Mouse (Mus musculus): ENCODE measurements at regions not wholly inside any gene's neighbourhood (a gene's known extent, or its start where the extent isn't known, plus 50 kb on each side); places are given as distances from the start of the nearest gene placed in this dataset.

DNA sequence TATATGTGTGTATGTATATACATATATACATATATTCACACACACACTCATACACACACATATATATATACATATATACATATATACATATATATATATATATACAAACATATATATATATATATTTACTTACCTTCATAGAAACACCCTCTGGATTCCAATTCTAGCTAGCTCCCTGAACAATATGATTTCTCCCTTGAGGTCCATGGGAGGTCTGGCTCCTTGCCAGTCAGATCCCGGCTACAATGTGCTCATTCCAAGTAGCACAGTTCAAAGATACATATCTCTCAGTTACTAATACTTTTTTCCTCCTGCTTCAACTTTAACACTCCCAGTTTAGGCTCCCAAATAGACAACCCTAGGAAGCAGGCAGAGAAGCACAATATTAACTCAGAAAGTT, 624.8 kb upstream of the Gm19410 start:
- DNase-seq (ENCODE audit: low spot score), result no peak
- Histone ChIP-seq H3K27ac (ENCODE audit: low read depth, low read length) (no peak overlapping the region), H3K36me3 (ENCODE audit: control insufficient read depth, insufficient read depth, low read length) (no peaks in the 10 kb centered on the region), H3K27me3 (replicated peaks; ENCODE audit: control insufficient read depth, insufficient read depth, low read length) (no peaks in the 10 kb centered on the region), H3K4me2 (ENCODE audit: low read length) (no peak overlapping the region), H3K9me3 (replicated peaks; ENCODE audit: control insufficient read depth, low read length) (no peaks in the 10 kb centered on the region), H3K4me3 (ENCODE audit: low read depth, low read length) (no peak overlapping the region), H3K9ac (ENCODE audit: low read length) (no peak overlapping the region), H3K4me1 (ENCODE audit: control insufficient read depth, insufficient read depth, low read length) (no peaks in the 10 kb centered on the region)
- WGBS, result 81% methylated on average over 1 of the region's 1 CpGs
- no peak for ATAC-seq

DNA sequence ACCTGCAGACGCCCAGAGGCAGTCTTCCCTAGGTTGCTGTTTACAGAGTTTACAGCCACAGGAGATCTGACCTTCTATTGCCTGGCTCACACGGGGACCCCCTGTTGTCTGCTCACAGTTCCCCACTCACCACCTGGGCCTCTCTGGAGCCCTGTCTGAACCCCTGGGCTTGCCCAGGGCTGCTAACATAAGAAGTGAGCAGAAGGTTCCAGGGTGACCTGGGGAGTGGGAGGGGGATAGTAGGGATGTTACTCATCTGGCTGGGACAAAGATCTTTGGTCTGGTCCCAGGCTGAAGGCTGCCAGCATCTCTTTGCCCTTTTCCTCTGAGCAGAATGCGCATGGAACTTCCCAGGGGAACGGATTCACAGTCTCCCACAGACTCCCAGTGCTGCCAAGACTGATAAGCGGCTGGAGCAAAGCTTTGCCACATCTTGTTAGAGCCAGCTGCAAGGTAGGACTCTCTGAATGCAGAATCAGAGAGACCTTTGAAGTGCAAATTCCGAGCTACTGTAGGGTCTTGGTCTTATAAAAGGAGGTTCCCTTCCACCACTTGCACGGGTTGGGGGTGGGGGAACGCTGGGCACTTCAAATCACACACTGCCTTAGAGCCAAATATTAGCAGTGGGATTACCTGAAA, 622.5 kb upstream of the Gm19410 start:
- no peak overlapping the region for H3K4me2 ChIP-seq (ENCODE audit: low read length)
- H3K9me3 ChIP-seq (replicated peaks; ENCODE audit: control insufficient read depth, low read length), result no peaks in the 10 kb centered on the region
- no peaks in the 10 kb centered on the region for H3K4me1 ChIP-seq (ENCODE audit: control insufficient read depth, insufficient read depth, low read length)
- ATAC-seq (no peak), DNase-seq (ENCODE audit: low spot score) (no peak)
- H3K27ac ChIP-seq (ENCODE audit: low read depth, low read length), result no peak overlapping the region
- H3K27me3 ChIP-seq (replicated peaks; ENCODE audit: control insufficient read depth, insufficient read depth, low read length), result no peaks in the 10 kb centered on the region
- 26% methylated on average over 8 of the region's 8 CpGs for WGBS
- H3K9ac ChIP-seq (ENCODE audit: low read length), result no peak overlapping the region
- H3K36me3 ChIP-seq (ENCODE audit: control insufficient read depth, insufficient read depth, low read length), result no peaks in the 10 kb centered on the region
- H3K4me3 ChIP-seq (ENCODE audit: low read depth, low read length), result no peak overlapping the region

DNA sequence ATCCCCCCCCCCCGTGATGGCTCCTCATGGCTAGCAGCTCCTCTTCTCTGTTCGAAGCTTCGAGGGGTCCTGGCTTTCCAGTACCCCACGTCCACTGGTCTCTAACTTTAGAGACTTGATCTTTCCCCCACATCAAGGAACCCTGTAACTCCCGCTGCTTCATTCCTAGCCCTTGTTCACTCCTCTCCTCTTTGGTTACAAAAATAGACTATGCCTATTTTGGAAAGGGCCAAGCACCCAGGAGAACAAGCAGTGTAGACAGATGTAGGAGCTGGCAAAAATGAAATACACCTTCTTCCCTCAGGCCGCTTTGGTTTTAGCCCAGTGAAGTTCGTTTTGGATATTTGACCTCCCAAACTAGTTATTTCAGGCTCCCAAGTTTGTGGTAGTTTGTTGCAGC, 621.9 kb upstream of the Gm19410 start:
- DNase-seq (ENCODE audit: low spot score) (no peak), ATAC-seq (no peak)
- no peak overlapping the region for H3K9ac ChIP-seq (ENCODE audit: low read length)
- H3K27ac ChIP-seq (ENCODE audit: low read depth, low read length), result no peak overlapping the region
- H3K4me2 ChIP-seq (ENCODE audit: low read length), result no peak overlapping the region
- H3K27me3 ChIP-seq (replicated peaks; ENCODE audit: control insufficient read depth, insufficient read depth, low read length), result no peaks in the 10 kb centered on the region
- WGBS, result 72% methylated on average over 7 of the region's 7 CpGs
- no peaks in the 10 kb centered on the region for H3K36me3 ChIP-seq (ENCODE audit: control insufficient read depth, insufficient read depth, low read length)
- no peaks in the 10 kb centered on the region for H3K9me3 ChIP-seq (replicated peaks; ENCODE audit: control insufficient read depth, low read length)
- no peaks in the 10 kb centered on the region for H3K4me1 ChIP-seq (ENCODE audit: control insufficient read depth, insufficient read depth, low read length)
- H3K4me3 ChIP-seq (ENCODE audit: low read depth, low read length), result no peak overlapping the region

DNA sequence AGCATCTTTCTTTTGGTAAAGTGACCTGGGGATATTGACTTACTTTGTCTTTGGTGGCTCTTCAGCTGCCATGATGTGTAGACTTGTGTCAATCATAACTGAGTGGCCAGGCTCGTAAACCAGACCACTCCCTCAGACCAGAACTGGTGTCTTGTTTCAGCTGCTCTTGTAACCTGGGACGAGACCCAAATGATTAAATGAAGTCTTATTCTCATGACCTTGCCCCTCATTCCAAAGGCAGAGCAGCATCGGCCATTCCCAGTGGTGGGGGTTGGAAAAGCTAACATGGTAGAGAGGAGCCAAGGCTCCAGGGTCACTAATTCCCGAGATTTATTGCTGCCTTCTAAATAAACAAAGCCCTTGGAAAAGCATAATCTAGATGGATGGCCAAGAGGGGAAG, 621.2 kb upstream of the Gm19410 start:
- Histone ChIP-seq H3K4me1 (ENCODE audit: control insufficient read depth, insufficient read depth, low read length) (no peaks in the 10 kb centered on the region), H3K4me3 (ENCODE audit: low read depth, low read length) (no peak overlapping the region), H3K27me3 (replicated peaks; ENCODE audit: control insufficient read depth, insufficient read depth, low read length) (no peaks in the 10 kb centered on the region), H3K4me2 (ENCODE audit: low read length) (no peak overlapping the region), H3K27ac (ENCODE audit: low read depth, low read length) (no peak overlapping the region), H3K9ac (ENCODE audit: low read length) (no peak overlapping the region), H3K9me3 (replicated peaks; ENCODE audit: control insufficient read depth, low read length) (no peaks in the 10 kb centered on the region), H3K36me3 (ENCODE audit: control insufficient read depth, insufficient read depth, low read length) (no peaks in the 10 kb centered on the region)
- DNase-seq (ENCODE audit: low spot score), result no peak
- ATAC-seq, result no peak
- 77% methylated on average over 4 of the region's 4 CpGs for WGBS

DNA sequence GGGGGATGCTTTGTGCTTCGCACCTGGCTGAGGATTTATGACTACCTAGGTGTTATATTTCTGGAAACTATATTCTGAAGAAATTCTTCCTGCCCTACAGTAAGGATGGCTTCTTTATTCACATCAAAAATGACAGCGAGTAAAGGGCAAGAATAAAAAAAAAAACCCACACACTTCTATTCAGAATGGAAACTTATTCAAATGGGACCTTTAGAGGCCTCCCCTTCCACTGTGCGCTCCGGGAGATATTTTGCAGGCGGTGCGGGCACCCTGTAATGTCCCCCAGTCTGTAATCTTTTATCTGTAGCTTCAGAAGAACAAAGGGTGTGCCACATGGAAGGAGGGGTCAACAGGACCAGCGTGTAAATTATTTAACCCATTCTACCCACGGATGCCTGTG, 618.1 kb upstream of the Gm19410 start:
- DNase-seq (ENCODE audit: low spot score), result no peak
- Histone ChIP-seq H3K27me3 (replicated peaks; ENCODE audit: control insufficient read depth, insufficient read depth, low read length) (no peaks in the 10 kb centered on the region), H3K9me3 (replicated peaks; ENCODE audit: control insufficient read depth, low read length) (no peaks in the 10 kb centered on the region), H3K27ac (ENCODE audit: low read depth, low read length) (no peak overlapping the region), H3K9ac (ENCODE audit: low read length) (no peak overlapping the region), H3K4me3 (ENCODE audit: low read depth, low read length) (no peak overlapping the region), H3K36me3 (ENCODE audit: control insufficient read depth, insufficient read depth, low read length) (no peaks in the 10 kb centered on the region), H3K4me2 (ENCODE audit: low read length) (no peak overlapping the region), H3K4me1 (ENCODE audit: control insufficient read depth, insufficient read depth, low read length) (no peaks in the 10 kb centered on the region)
- WGBS, result 77% methylated on average over 8 of the region's 8 CpGs
- no peak for ATAC-seq

DNA sequence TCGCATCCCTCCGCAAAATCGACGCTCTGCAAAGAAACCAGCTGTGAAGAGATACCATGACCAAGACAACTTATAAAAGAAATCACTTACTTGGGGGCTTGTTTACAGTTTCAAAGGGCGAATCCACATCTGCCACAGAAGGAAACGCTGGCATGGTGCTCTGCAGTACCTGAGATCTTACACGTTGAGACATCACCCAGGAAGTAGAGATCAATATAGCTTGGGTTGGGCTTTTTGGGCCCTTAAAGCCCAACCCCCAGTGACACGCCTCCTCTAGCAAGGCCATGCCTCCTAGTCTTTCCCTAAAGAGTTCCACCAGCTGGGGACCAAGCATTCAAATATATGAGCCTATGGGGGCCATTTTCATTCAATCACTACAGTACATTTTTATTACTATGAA, 617.6 kb upstream of the Gm19410 start:
- no peak for ATAC-seq
- DNase-seq (ENCODE audit: low spot score), result no peak
- no peak overlapping the region for H3K9ac ChIP-seq (ENCODE audit: low read length)
- no peaks in the 10 kb centered on the region for H3K27me3 ChIP-seq (replicated peaks; ENCODE audit: control insufficient read depth, insufficient read depth, low read length)
- no peak overlapping the region for H3K27ac ChIP-seq (ENCODE audit: low read depth, low read length)
- H3K4me2 ChIP-seq (ENCODE audit: low read length), result no peak overlapping the region
- 93% methylated on average over 8 of the region's 8 CpGs for WGBS
- no peaks in the 10 kb centered on the region for H3K9me3 ChIP-seq (replicated peaks; ENCODE audit: control insufficient read depth, low read length)
- H3K4me3 ChIP-seq (ENCODE audit: low read depth, low read length), result no peak overlapping the region
- H3K36me3 ChIP-seq (ENCODE audit: control insufficient read depth, insufficient read depth, low read length), result no peaks in the 10 kb centered on the region
- no peaks in the 10 kb centered on the region for H3K4me1 ChIP-seq (ENCODE audit: control insufficient read depth, insufficient read depth, low read length)

DNA sequence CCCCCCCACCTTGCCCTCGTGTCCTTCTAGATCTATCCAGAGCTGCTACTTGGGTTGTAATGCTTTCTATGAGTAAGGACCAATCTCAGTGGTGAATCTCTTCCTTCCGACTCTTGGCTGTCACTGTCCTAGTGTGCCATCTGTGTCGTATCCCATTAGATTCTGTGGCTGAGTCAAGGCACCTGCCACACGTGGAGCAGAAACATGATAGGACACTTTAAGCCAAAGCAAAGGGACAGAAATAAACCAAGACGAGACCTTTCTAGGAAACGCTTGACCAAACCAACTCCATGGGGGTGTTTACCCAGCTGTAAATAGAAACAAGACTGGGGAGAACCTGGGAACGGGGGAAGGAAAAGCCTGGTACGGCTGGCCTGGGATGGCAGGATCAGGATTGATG, 613.0 kb upstream of the Gm19410 start:
- no peak overlapping the region for H3K4me2 ChIP-seq (ENCODE audit: low read length)
- no peaks in the 10 kb centered on the region for H3K36me3 ChIP-seq (ENCODE audit: control insufficient read depth, insufficient read depth, low read length)
- no peak overlapping the region for H3K27ac ChIP-seq (ENCODE audit: low read depth, low read length)
- no peaks in the 10 kb centered on the region for H3K27me3 ChIP-seq (replicated peaks; ENCODE audit: control insufficient read depth, insufficient read depth, low read length)
- WGBS, result 79% methylated on average over 8 of the region's 8 CpGs
- H3K4me3 ChIP-seq (ENCODE audit: low read depth, low read length), result no peak overlapping the region
- DNase-seq (ENCODE audit: low spot score), result no peak
- H3K9me3 ChIP-seq (replicated peaks; ENCODE audit: control insufficient read depth, low read length), result no peaks in the 10 kb centered on the region
- H3K4me1 ChIP-seq (ENCODE audit: control insufficient read depth, insufficient read depth, low read length), result no peaks in the 10 kb centered on the region
- no peak overlapping the region for H3K9ac ChIP-seq (ENCODE audit: low read length)
- ATAC-seq, result no peak

DNA sequence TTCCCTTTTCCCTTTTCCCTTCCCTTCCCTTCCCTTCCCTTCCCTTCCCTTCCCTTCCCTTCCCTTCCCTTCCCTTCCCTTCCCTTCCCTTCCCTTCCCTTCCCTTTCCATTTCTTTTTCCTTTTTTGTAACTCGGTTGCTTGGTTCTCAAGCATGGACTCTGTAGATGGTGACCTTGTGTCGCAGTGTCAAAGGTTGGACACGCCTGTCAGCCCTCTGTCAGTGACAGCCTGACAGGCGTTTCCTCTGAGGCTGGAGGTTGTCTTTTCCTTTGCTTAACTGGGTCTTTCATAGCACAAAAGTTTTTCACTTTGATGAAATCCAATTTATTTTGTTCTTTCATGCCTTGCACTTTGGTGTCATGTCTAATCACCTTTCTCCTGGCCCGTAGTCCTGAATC, 609.3 kb upstream of the Gm19410 start:
- Histone ChIP-seq H3K4me2 (ENCODE audit: low read length) (no peak overlapping the region), H3K4me1 (ENCODE audit: control insufficient read depth, insufficient read depth, low read length) (no peaks in the 10 kb centered on the region), H3K9me3 (replicated peaks; ENCODE audit: control insufficient read depth, low read length) (no peaks in the 10 kb centered on the region), H3K27me3 (replicated peaks; ENCODE audit: control insufficient read depth, insufficient read depth, low read length) (no peaks in the 10 kb centered on the region), H3K9ac (ENCODE audit: low read length) (no peak overlapping the region), H3K4me3 (ENCODE audit: low read depth, low read length) (no peak overlapping the region), H3K27ac (ENCODE audit: low read depth, low read length) (no peak overlapping the region), H3K36me3 (ENCODE audit: control insufficient read depth, insufficient read depth, low read length) (no peaks in the 10 kb centered on the region)
- ATAC-seq (no peak), DNase-seq (ENCODE audit: low spot score) (no peak)
- WGBS, result 56% methylated on average over 5 of the region's 5 CpGs

DNA sequence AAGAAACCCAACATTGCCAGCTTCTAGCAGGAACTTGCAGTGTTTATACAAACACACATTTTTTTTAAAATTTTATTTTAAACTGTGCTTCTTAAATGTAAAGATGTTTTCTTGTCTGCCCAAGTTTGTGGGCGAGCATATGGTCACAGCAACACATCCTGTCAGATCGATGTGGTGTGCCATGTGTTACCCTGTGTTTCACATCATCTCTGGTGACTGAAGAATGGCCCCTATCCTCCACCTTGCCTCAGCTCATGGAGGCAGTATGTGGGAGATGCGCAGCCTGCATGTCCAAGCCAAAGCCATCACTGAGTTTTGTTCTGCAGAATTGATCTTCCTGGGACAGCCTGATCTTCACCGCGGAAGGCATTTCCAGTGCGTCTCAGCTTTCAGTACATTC, 607.9 kb upstream of the Gm19410 start:
- ATAC-seq, result no peak
- Histone ChIP-seq H3K9me3 (replicated peaks; ENCODE audit: control insufficient read depth, low read length) (no peaks in the 10 kb centered on the region), H3K9ac (ENCODE audit: low read length) (no peak overlapping the region; the same call in 1 of the 2 replicates), H3K36me3 (ENCODE audit: control insufficient read depth, insufficient read depth, low read length) (no peaks in the 10 kb centered on the region), H3K27me3 (replicated peaks; ENCODE audit: control insufficient read depth, insufficient read depth, low read length) (no peaks in the 10 kb centered on the region), H3K27ac (ENCODE audit: low read depth, low read length) (peak overlapping the region; percentile 30; the same call in 1 of the 2 replicates), H3K4me3 (ENCODE audit: low read depth, low read length) (no peak overlapping the region), H3K4me1 (ENCODE audit: control insufficient read depth, insufficient read depth, low read length) (no peaks in the 10 kb centered on the region), H3K4me2 (ENCODE audit: low read length) (no peak overlapping the region)
- 87% methylated on average over 6 of the region's 6 CpGs for WGBS
- peak; percentile 19 for DNase-seq (ENCODE audit: low spot score)

Data from forebrain, embryonic 14.5 days (tissue).